Mouse (Mus musculus): ENCODE results near the gene Gm10135. TPM values are rescaled to one million over a fixed set of nuclear protein-coding genes. Genes with fewer than 3 reads are reported as not detected.
A peak's percentile ranks its signal among the peaks of the same experiment; 100 is the strongest.
"Not testable (repeated sequence)": the region's sequence is repeated elsewhere in the genome, so short reads cannot be mapped to it uniquely, and the experiment has no call there.

Gm10135 gene
- polyA plus RNA-seq, 1 experiment, result not detected

GRCm38 (mm10) chr5:72939311-72939710, 35.2 kb downstream of the Gm10135 start:
- no peak overlapping the region for H3K27ac ChIP-seq (ENCODE audit: insufficient read depth, low read depth, low read length)
- H3K36me3 ChIP-seq (ENCODE audit: control insufficient read depth, insufficient read depth, low read length), result peaks cover 4% of the 10 kb centered on the region; the same call in 1 of the 2 replicates
- WGBS, result 92% methylated on average over 2 of the region's 2 CpGs
- H3K4me1 ChIP-seq (ENCODE audit: control insufficient read depth, insufficient read depth, insufficient read length, low read length), result peaks cover 3% of the 10 kb centered on the region; the same call in 1 of the 2 replicates
- no peak for TF ChIP-seq POLR2A (IDR thresholded peaks at IDR 0.05; ENCODE audit: low read depth, low read length)
- no peak for TF ChIP-seq CTCF (IDR thresholded peaks at IDR 0.05; ENCODE audit: extremely low read depth, insufficient read length, insufficient replicate concordance, low read depth, low read length)
- H3K27me3 ChIP-seq (ENCODE audit: control insufficient read depth, insufficient read depth, low read length), result no peaks in the 10 kb centered on the region
- H3K4me3 ChIP-seq (ENCODE audit: low read depth, low read length), result no peak overlapping the region

DNA sequence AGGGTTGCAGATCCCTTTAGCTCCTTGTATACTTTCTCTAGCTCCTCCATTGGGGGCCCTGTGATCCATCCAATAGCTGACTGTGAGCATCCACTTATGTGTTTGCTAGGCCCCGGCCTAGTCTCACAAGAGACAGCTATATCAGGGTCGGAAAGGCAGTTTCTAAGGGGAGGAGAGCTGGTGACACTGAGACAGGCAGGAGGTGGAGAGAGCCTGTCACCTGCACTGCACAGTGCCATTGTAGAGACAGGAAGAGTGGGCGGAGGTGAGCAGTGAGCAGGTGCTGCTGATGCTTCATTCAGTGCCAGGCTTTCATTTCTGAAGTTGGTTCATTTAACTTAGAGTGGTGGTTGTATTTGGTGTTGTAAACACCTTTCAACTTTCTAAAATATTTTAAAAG, 36.1 kb downstream of the Gm10135 start:
- not testable (repeated sequence) for H3K4me1 ChIP-seq (ENCODE audit: control insufficient read depth, insufficient read depth, insufficient read length, low read length); H3K4me3 ChIP-seq (ENCODE audit: low read depth, low read length); H3K27ac ChIP-seq (ENCODE audit: insufficient read depth, low read depth, low read length); H3K27me3 ChIP-seq (ENCODE audit: control insufficient read depth, insufficient read depth, low read length); H3K36me3 ChIP-seq (ENCODE audit: control insufficient read depth, insufficient read depth, low read length)
- 90% methylated on average over 3 of the region's 3 CpGs for WGBS

DNA sequence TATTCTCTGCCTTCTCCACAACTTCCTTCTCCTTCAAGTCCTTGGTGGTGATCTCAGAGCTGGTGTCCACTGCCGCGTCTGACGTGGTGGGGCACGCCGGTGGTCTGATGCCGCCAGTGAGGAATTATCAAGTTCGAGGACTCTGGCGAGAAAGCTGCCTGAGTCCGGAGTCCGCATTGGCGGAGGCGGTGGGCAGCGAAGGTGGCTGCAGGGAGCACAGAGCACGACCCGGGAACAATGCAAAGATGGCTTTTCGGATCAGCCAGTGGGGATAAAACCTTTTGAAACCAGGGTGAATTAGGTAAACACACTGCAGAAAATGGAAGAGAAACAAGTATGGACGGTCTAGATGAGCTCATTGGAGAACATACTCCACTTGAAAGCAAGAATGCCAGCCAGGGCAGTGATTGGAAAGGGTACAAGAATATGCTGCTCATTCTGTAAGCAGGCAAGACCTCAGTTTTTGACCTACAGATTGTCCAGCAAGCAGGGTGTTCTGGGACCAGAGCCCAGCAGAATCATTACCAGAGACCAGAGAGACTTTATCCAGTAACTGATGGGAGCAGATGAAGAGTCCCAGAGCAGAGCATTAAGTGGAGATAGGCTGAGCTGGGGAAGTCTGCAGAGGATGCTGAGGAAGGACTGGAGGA, 41.4 kb downstream of the Gm10135 start:
- Histone ChIP-seq H3K4me1 (ENCODE audit: control insufficient read depth, insufficient read depth, insufficient read length, low read length) (no peaks in the 10 kb centered on the region), H3K4me3 (ENCODE audit: low read depth, low read length) (no peak overlapping the region), H3K27me3 (ENCODE audit: control insufficient read depth, insufficient read depth, low read length) (no peaks in the 10 kb centered on the region), H3K36me3 (ENCODE audit: control insufficient read depth, insufficient read depth, low read length) (no peaks in the 10 kb centered on the region), H3K27ac (ENCODE audit: insufficient read depth, low read depth, low read length) (no peak overlapping the region)
- WGBS, result 93% methylated on average over 17 of the region's 17 CpGs
- no peak for TF ChIP-seq POLR2A (IDR thresholded peaks at IDR 0.05; ENCODE audit: low read depth, low read length)
- no peak for TF ChIP-seq CTCF (IDR thresholded peaks at IDR 0.05; ENCODE audit: extremely low read depth, insufficient read length, insufficient replicate concordance, low read depth, low read length)

DNA sequence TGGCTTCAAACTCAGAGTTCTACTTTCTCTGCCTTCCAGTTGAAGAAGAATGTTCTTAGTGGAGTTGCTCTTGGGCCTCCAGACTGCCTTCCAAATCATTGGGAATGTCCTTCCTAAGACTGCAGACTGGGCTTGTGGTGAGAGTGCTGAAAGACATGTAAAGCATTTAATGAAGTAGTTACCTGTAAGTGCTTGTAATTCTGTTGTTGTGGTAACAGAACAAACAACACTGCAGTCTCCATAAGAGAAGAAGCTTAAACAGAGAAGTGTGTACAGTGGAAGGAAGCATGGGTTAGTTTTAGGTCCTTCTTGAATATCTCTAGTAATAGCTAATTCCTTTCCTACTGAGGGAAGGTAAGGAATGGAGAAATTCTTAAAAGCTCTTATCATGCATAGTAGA, 47.4 kb downstream of the Gm10135 start:
- no peak overlapping the region for H3K27ac ChIP-seq (ENCODE audit: insufficient read depth, low read depth, low read length)
- TF ChIP-seq CTCF (IDR thresholded peaks at IDR 0.05; ENCODE audit: extremely low read depth, insufficient read length, insufficient replicate concordance, low read depth, low read length) (no peak), POLR2A (IDR thresholded peaks at IDR 0.05; ENCODE audit: low read depth, low read length) (no peak)
- peaks cover 7% of the 10 kb centered on the region; the same call in 1 of the 2 replicates for H3K4me1 ChIP-seq (ENCODE audit: control insufficient read depth, insufficient read depth, insufficient read length, low read length)
- no peak overlapping the region for H3K4me3 ChIP-seq (ENCODE audit: low read depth, low read length)
- no peaks in the 10 kb centered on the region for H3K36me3 ChIP-seq (ENCODE audit: control insufficient read depth, insufficient read depth, low read length)
- no peaks in the 10 kb centered on the region for H3K27me3 ChIP-seq (ENCODE audit: control insufficient read depth, insufficient read depth, low read length)

GRCm38 (mm10) chr5:72922796-72923195, 51.7 kb downstream of the Gm10135 start:
- 51% methylated on average over 3 of the region's 3 CpGs for WGBS
- Histone ChIP-seq H3K36me3 (ENCODE audit: control insufficient read depth, insufficient read depth, low read length) (no peaks in the 10 kb centered on the region), H3K4me3 (ENCODE audit: low read depth, low read length) (no peak overlapping the region), H3K27me3 (ENCODE audit: control insufficient read depth, insufficient read depth, low read length) (no peaks in the 10 kb centered on the region), H3K4me1 (ENCODE audit: control insufficient read depth, insufficient read depth, insufficient read length, low read length) (peaks cover 7% of the 10 kb centered on the region; the same call in 1 of the 2 replicates), H3K27ac (ENCODE audit: insufficient read depth, low read depth, low read length) (peak overlapping the region; percentile 30; the same call in 1 of the 2 replicates)
- TF ChIP-seq CTCF (IDR thresholded peaks at IDR 0.05; ENCODE audit: extremely low read depth, insufficient read length, insufficient replicate concordance, low read depth, low read length) (no peak), POLR2A (IDR thresholded peaks at IDR 0.05; ENCODE audit: low read depth, low read length) (no peak)

DNA sequence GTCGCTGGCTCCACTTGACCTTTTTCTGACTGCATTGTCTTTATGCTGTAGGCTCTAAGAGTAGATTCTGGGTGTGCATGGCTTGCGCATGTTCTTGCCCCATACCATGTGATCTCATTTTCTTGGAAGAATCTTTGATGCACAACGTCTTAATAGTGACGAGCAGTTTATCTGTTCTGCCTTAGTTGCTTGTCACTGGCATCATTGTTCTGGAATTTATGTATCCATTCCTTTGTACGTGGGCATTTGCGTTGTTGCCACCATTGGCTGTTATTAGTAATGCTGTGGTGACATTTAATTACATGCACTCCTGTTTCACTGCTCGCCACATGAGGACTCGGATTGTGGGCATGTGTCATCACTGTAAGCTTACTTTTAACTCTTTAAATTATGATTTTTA, 53.3 kb downstream of the Gm10135 start:
- no peaks in the 10 kb centered on the region for H3K36me3 ChIP-seq (ENCODE audit: control insufficient read depth, insufficient read depth, low read length)
- no peak overlapping the region for H3K4me3 ChIP-seq (ENCODE audit: low read depth, low read length)
- TF ChIP-seq POLR2A (IDR thresholded peaks at IDR 0.05; ENCODE audit: low read depth, low read length) (no peak), CTCF (IDR thresholded peaks at IDR 0.05; ENCODE audit: extremely low read depth, insufficient read length, insufficient replicate concordance, low read depth, low read length) (no peak)
- peaks cover 13% of the 10 kb centered on the region; the same call in 1 of the 2 replicates for H3K4me1 ChIP-seq (ENCODE audit: control insufficient read depth, insufficient read depth, insufficient read length, low read length)
- no peaks in the 10 kb centered on the region for H3K27me3 ChIP-seq (ENCODE audit: control insufficient read depth, insufficient read depth, low read length)
- no peak overlapping the region for H3K27ac ChIP-seq (ENCODE audit: insufficient read depth, low read depth, low read length)
- 93% methylated on average over 8 of the region's 8 CpGs for WGBS

- H3K4me1 ChIP-seq (ENCODE audit: control insufficient read depth, insufficient read depth, insufficient read length, low read length), result peaks cover 14% of the 10 kb centered on the region; the same call in 1 of the 2 replicates
- WGBS, result 93% methylated on average over 4 of the region's 4 CpGs
- no peak overlapping the region for H3K27ac ChIP-seq (ENCODE audit: insufficient read depth, low read depth, low read length)
- TF ChIP-seq POLR2A (IDR thresholded peaks at IDR 0.05; ENCODE audit: low read depth, low read length), result no peak
- TF ChIP-seq CTCF (IDR thresholded peaks at IDR 0.05; ENCODE audit: extremely low read depth, insufficient read length, insufficient replicate concordance, low read depth, low read length), result no peak
- H3K36me3 ChIP-seq (ENCODE audit: control insufficient read depth, insufficient read depth, low read length), result no peaks in the 10 kb centered on the region
- no peak overlapping the region for H3K4me3 ChIP-seq (ENCODE audit: low read depth, low read length)
- no peaks in the 10 kb centered on the region for H3K27me3 ChIP-seq (ENCODE audit: control insufficient read depth, insufficient read depth, low read length)
These were observed 54.1 kb downstream of the Gm10135 start for GRCm38 (mm10) chr5:72920416-72920815.

Data from small intestine, adult 2 months (tissue).